Mouse (Mus musculus) lung, postnatal 14 days (tissue): ENCODE results near the gene Cfdp1.
A peak's percentile ranks its signal among the peaks of the same experiment; 100 is the strongest.

Source experiments
- DNase-seq: peaks from one replicate; pipeline ENCODE4 v3.0.0; 2021

Cfdp1 gene

GRCm38 (mm10) chr8:111793324-111793917 is 60.7 kb downstream of the Cfdp1 start:
- no peak for DNase-seq

GRCm38 (mm10) chr8:111789639-111790038 is 64.5 kb downstream of the Cfdp1 start:
- DNase-seq: no peak

- DNase-seq: no peak
These were observed 64.9 kb downstream of the Cfdp1 start for GRCm38 (mm10) chr8:111789200-111789599.

- no peak for DNase-seq
These were observed 65.6 kb downstream of the Cfdp1 start for GRCm38 (mm10) chr8:111788497-111788896.

GRCm38 (mm10) chr8:111788085-111788484 is 66.0 kb downstream of the Cfdp1 start:
- no peak for DNase-seq

GRCm38 (mm10) chr8:111787683-111788082 is 66.4 kb downstream of the Cfdp1 start:
- no peak for DNase-seq

GRCm38 (mm10) chr8:111786701-111787588 is 67.1 kb downstream of the Cfdp1 start:
- no peak for DNase-seq

- DNase-seq: no peak
These were observed 68.0 kb downstream of the Cfdp1 start for GRCm38 (mm10) chr8:111786116-111786515.

- no peak for DNase-seq
These were observed 71.3 kb downstream of the Cfdp1 start for GRCm38 (mm10) chr8:111782671-111783394.

- DNase-seq: no peak
These were observed 71.9 kb downstream of the Cfdp1 start for GRCm38 (mm10) chr8:111782161-111782560.

- DNase-seq: no peak
These were observed 73.2 kb downstream of the Cfdp1 start for GRCm38 (mm10) chr8:111780697-111781424.

GRCm38 (mm10) chr8:111779690-111780089 is 74.4 kb downstream of the Cfdp1 start:
- no peak for DNase-seq

GRCm38 (mm10) chr8:111778801-111779200 is 75.3 kb downstream of the Cfdp1 start:
- no peak for DNase-seq

- DNase-seq: no peak
These were observed 77.6 kb downstream of the Cfdp1 start for GRCm38 (mm10) chr8:111776492-111776891.

GRCm38 (mm10) chr8:111775766-111776165 is 78.3 kb downstream of the Cfdp1 start:
- no peak for DNase-seq

GRCm38 (mm10) chr8:111773476-111773875 is 80.6 kb downstream of the Cfdp1 start:
- no peak for DNase-seq

GRCm38 (mm10) chr8:111773057-111773456 is 81.0 kb downstream of the Cfdp1 start:
- no peak for DNase-seq

- DNase-seq: no peak
These were observed 82.0 kb downstream of the Cfdp1 start for GRCm38 (mm10) chr8:111772083-111772482.

- DNase-seq: no peak
These were observed 82.5 kb downstream of the Cfdp1 start for GRCm38 (mm10) chr8:111771625-111772020.

GRCm38 (mm10) chr8:111770958-111771624 is 83.0 kb downstream of the Cfdp1 start:
- no peak for DNase-seq

GRCm38 (mm10) chr8:111769764-111770428 is 84.2 kb downstream of the Cfdp1 start:
- peak; percentile 34 for DNase-seq

GRCm38 (mm10) chr8:111769296-111769695 is 84.8 kb downstream of the Cfdp1 start:
- DNase-seq: no peak
